Mouse (Mus musculus): ENCODE measurements around the gene Atp6v0c. TPM values are rescaled to one million over a fixed set of nuclear protein-coding genes. Genes with fewer than 3 reads are reported as not detected.

Atp6v0c gene
- total and polyA plus RNA-seq, 2 experiments from 2014 or later = 489 to 2,006 TPM

DNA sequence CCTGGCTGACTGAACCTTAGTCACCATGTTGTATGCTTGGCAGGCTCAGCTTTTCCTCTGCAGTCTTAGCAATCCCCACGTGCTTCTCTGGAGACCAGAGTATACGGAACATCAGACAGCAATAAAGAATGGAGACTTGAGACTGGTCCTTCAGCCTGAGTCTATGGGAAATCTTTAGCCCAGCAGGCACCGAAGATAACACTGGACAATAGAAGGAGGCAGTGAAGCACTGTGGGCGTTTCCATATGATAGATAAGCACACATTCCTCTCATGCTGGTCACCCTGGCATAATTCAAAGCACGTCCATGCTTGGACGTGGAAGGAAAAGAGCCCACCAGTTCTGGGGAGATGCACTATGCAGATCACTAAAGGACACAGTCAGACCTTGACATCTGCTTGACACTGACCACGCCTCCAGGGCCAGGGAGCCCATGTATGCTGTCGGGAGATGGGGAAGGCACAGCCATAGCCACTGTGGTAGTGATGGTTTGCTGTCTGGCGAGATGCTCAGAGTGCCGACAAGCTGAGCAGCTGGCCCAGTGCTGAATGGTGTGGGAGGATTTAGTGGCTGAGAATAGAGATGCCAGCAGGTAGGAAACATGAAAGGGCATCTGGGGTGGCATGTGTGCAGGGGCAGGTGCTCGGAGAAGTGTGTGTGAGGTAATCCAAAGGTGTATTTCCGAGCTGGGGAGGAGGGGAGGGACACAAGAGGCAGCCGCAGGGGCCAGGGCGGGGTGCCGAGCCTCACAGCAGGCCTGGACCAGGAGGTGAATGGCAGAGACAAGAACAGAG is 27.7 kb upstream of the Atp6v0c start:
- ATAC-seq (no peak), DNase-seq (no peak)
- WGBS = 68% methylated on average over 15 of the region's 15 CpGs
- no peaks in the 10 kb centered on the region for H3K9me3 ChIP-seq (ENCODE audit: low read length)
- H3K36me3 ChIP-seq (ENCODE audit: insufficient read depth) = no peaks in the 10 kb centered on the region
- no peak overlapping the region for H3K27ac ChIP-seq (ENCODE audit: low read depth, low read length)
- H3K4me2 ChIP-seq (ENCODE audit: low read depth) = no peak overlapping the region
- H3K4me3 ChIP-seq (ENCODE audit: low read depth, low read length) = no peak overlapping the region
- H3K4me1 ChIP-seq (ENCODE audit: insufficient read depth) = no peaks in the 10 kb centered on the region
- TF ChIP-seq CTCF (IDR thresholded peaks at IDR 0.05; ENCODE audit: low read depth) = no peak
- H3K27me3 ChIP-seq (ENCODE audit: insufficient read depth, low read length) = no peaks in the 10 kb centered on the region
- no peak overlapping the region for H3K9ac ChIP-seq

DNA sequence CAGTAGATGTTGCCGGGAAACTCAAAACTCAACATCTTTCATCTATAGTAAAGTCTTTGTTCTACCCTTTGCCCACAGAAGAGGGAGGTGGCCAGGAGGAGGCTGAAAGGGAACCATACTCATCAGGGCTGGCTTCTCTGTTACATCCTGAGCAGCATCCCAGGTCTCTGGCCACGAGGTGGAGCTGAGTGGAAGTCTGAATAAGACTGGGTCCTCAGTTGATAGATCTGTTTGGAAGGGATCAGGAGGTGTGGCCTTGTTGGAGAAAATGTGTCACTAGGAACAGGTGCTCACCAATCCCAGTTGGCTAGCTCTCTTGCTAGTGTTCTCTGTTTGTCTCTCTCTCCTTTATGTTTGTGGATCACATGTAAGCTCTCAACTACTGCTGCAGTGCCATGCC is 25.8 kb upstream of the Atp6v0c start:
- H3K27me3 ChIP-seq (ENCODE audit: insufficient read depth, low read length) = no peaks in the 10 kb centered on the region
- H3K9me3 ChIP-seq (ENCODE audit: low read length) = no peaks in the 10 kb centered on the region
- no peak overlapping the region for H3K4me3 ChIP-seq (ENCODE audit: low read depth, low read length)
- DNase-seq = no peak
- H3K9ac ChIP-seq = no peak overlapping the region
- no peak for TF ChIP-seq CTCF (IDR thresholded peaks at IDR 0.05; ENCODE audit: low read depth)
- WGBS = 65% methylated on average over 2 of the region's 2 CpGs
- H3K36me3 ChIP-seq (ENCODE audit: insufficient read depth) = no peaks in the 10 kb centered on the region
- no peak for ATAC-seq
- no peaks in the 10 kb centered on the region for H3K4me1 ChIP-seq (ENCODE audit: insufficient read depth)
- H3K27ac ChIP-seq (ENCODE audit: low read depth, low read length) = no peak overlapping the region
- H3K4me2 ChIP-seq (ENCODE audit: low read depth) = no peak overlapping the region

DNA sequence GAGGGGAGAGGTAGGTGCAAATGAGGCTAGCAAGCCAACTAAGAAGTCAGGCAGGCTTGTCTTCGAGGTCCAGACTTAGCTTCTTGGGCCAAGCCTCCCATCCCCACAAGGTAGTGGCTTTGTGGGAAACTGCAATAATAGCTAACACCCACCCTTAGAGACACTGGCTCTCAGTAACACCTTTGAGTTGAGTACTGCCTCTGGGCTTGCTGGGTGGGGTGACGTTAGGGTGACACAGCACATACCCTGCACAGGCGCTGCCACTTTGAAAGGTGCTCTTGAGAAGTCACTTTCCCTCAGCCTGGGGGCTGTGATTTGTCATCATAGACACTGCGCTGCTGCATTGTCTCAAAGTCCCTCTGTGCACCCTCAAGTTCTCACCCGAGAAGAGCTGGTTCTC is 24.3 kb upstream of the Atp6v0c start:
- TF ChIP-seq CTCF (IDR thresholded peaks at IDR 0.05; ENCODE audit: low read depth) = no peak
- H3K4me3 ChIP-seq (ENCODE audit: low read depth, low read length) = no peak overlapping the region
- no peak overlapping the region for H3K27ac ChIP-seq (ENCODE audit: low read depth, low read length)
- WGBS = 89% methylated on average over 5 of the region's 5 CpGs
- H3K9me3 ChIP-seq (ENCODE audit: low read length) = no peaks in the 10 kb centered on the region
- no peak overlapping the region for H3K4me2 ChIP-seq (ENCODE audit: low read depth)
- DNase-seq = no peak
- no peak overlapping the region for H3K9ac ChIP-seq
- H3K27me3 ChIP-seq (ENCODE audit: insufficient read depth, low read length) = no peaks in the 10 kb centered on the region
- no peaks in the 10 kb centered on the region for H3K36me3 ChIP-seq (ENCODE audit: insufficient read depth)
- H3K4me1 ChIP-seq (ENCODE audit: insufficient read depth) = no peaks in the 10 kb centered on the region
- no peak for ATAC-seq

DNA sequence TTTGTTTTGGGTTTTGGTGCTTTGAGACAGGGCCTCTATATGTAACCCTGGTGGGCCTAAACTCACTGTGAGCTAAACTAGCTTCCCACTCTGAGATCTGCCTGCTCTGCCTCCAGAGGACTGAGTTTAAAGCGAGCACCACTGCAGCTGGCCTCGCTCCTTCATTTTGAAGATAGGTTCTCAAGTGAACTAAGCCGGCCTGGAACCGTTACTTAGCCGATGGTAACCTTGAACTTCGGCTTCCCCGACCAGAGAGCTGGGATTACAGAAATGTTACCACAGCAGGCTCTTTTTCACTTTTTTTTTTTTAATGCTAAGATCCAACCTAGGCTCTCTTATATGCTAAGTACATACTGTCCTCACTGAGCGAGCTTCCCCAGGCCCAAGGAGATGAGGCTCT is 23.8 kb upstream of the Atp6v0c start:
- Histone ChIP-seq H3K9me3 (ENCODE audit: low read length) (no peaks in the 10 kb centered on the region), H3K27ac (ENCODE audit: low read depth, low read length) (no peak overlapping the region), H3K9ac (no peak overlapping the region), H3K4me1 (ENCODE audit: insufficient read depth) (no peaks in the 10 kb centered on the region), H3K4me2 (ENCODE audit: low read depth) (no peak overlapping the region), H3K36me3 (ENCODE audit: insufficient read depth) (peaks cover 4% of the 10 kb centered on the region), H3K27me3 (ENCODE audit: insufficient read depth, low read length) (no peaks in the 10 kb centered on the region), H3K4me3 (ENCODE audit: low read depth, low read length) (no peak overlapping the region)
- no peak for TF ChIP-seq CTCF (IDR thresholded peaks at IDR 0.05; ENCODE audit: low read depth)
- ATAC-seq = no peak
- WGBS = 88% methylated on average over 8 of the region's 8 CpGs
- DNase-seq = no peak

DNA sequence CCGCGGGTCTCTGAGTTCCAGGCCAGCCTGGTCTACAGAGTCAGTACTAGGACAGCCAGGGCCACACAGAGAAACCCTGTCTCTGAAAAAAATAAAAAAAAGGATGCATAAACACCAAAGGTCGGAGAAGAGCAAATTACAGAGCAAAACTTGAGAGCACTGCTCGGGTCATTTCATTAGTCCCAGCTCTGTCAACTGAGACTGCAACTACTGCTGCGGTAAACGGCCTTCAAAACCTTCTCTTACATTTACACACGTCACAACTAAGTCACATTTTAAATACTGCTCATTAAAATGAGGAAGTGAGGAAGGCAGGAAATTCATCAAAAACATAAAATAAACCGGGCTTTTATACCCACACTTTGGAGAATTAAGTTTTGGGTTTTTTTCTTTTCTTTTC is 23.3 kb upstream of the Atp6v0c start:
- Histone ChIP-seq H3K27ac (ENCODE audit: low read depth, low read length) (no peak overlapping the region), H3K9ac (no peak overlapping the region), H3K4me1 (ENCODE audit: insufficient read depth) (no peaks in the 10 kb centered on the region), H3K36me3 (ENCODE audit: insufficient read depth) (peaks cover 9% of the 10 kb centered on the region), H3K4me3 (ENCODE audit: low read depth, low read length) (no peak overlapping the region), H3K9me3 (ENCODE audit: low read length) (no peaks in the 10 kb centered on the region), H3K4me2 (ENCODE audit: low read depth) (no peak overlapping the region), H3K27me3 (ENCODE audit: insufficient read depth, low read length) (no peaks in the 10 kb centered on the region)
- whole genome bisulfite sequencing = 87% methylated on average over 8 of the region's 8 CpGs
- TF ChIP-seq CTCF (IDR thresholded peaks at IDR 0.05; ENCODE audit: low read depth) = no peak
- no peak for ATAC-seq
- no peak for DNase-seq

DNA sequence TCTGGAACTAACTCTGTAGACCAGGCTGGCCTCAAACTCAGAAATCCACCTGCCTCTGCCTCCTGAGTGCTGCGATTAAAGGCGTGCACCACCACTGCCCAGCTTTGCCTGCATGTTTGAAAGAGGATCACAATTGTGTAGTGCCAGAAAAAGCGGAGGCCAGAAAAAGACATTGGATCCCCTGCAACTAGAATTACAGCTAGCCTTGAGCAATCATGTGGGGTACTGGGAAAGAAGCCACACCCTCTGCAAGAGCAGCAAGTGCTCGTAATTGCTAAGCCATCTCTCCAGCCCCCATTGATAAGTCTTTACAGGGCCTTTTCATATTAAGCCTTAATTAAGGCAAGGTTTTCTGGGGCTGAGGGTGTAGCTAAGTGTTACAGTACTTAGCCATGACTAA is 22.0 kb upstream of the Atp6v0c start:
- no peaks in the 10 kb centered on the region for H3K9me3 ChIP-seq (ENCODE audit: low read length)

DNA sequence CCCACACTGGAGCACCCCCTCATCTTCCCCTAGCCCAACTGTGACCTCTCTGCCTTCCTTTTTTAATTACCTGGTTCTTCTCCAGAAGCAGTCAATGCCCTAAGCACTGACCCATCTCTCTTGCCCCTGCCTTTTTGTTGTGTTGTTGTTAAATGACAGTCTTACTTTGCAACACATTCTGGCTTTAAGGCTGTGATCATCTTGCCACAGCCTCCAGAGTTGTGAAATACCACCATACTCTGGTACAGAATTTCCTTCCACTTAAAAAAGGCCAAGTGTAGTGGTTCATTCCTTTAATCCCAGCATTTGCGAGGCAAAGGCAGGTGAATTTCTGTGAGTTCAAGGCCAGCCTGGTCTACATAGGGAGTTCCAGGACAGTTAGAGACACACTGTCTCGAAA is 21.4 kb upstream of the Atp6v0c start:
- no peaks in the 10 kb centered on the region for H3K4me1 ChIP-seq (ENCODE audit: insufficient read depth)
- no peak for TF ChIP-seq CTCF (IDR thresholded peaks at IDR 0.05; ENCODE audit: low read depth)
- H3K4me3 ChIP-seq (ENCODE audit: low read depth, low read length) = no peak overlapping the region
- no peak overlapping the region for H3K9ac ChIP-seq
- H3K27ac ChIP-seq (ENCODE audit: low read depth, low read length) = no peak overlapping the region
- H3K9me3 ChIP-seq (ENCODE audit: low read length) = no peaks in the 10 kb centered on the region
- peaks cover 11% of the 10 kb centered on the region for H3K36me3 ChIP-seq (ENCODE audit: insufficient read depth)
- no peak overlapping the region for H3K4me2 ChIP-seq (ENCODE audit: low read depth)
- DNase-seq (no peak), ATAC-seq (no peak)
- 87% methylated on average over 2 of the region's 2 CpGs for WGBS
- H3K27me3 ChIP-seq (ENCODE audit: insufficient read depth, low read length) = no peaks in the 10 kb centered on the region

More for the DNA sequence above, 22.0 kb upstream of the Atp6v0c start:
- no peak for ATAC-seq
- no peak for DNase-seq
- H3K27me3 ChIP-seq (ENCODE audit: insufficient read depth, low read length) = no peaks in the 10 kb centered on the region
- peaks cover 11% of the 10 kb centered on the region for H3K36me3 ChIP-seq (ENCODE audit: insufficient read depth)
- no peak overlapping the region for H3K4me3 ChIP-seq (ENCODE audit: low read depth, low read length)
- WGBS = 61% methylated on average over 4 of the region's 4 CpGs
- no peak overlapping the region for H3K9ac ChIP-seq
- H3K4me2 ChIP-seq (ENCODE audit: low read depth) = no peak overlapping the region
- no peaks in the 10 kb centered on the region for H3K4me1 ChIP-seq (ENCODE audit: insufficient read depth)
- no peak overlapping the region for H3K27ac ChIP-seq (ENCODE audit: low read depth, low read length)
- no peak for TF ChIP-seq CTCF (IDR thresholded peaks at IDR 0.05; ENCODE audit: low read depth)
